Mouse (Mus musculus): ENCODE results near the gene Baz2b.

DNA sequence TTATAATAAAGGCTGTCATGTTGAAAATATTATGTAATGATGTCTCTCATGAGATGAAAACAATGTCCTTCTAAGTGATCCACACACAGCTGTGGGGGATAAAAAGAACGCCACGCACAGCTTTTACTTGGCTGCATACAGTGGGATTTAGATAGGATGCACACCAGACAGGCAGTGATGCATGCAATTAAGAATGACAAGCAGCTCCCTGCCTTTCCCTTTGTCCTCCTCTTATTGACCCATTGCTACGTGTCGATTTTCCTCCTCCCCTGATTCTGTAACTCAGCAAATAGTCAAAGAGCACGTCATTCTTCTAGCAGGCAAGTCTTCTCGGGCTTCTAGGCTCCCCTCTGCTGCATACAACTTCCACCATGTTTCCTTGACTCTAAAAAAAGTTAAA is 119.4 kb downstream of the Baz2b start:
- TF ChIP-seq CTCF (conservative IDR thresholded peaks at IDR 0.05; ENCODE audit: low read length): no peak
- no peak for TF ChIP-seq NANOG (IDR thresholded peaks at IDR 0.05; ENCODE audit: borderline replicate concordance, low read length)
- no peak for TF ChIP-seq POU5F1 (IDR thresholded peaks at IDR 0.05; ENCODE audit: borderline replicate concordance, low read length)
